Mouse (Mus musculus) G1E (cell line): Measurements from ENCODE around the gene Anapc13. TPM values are rescaled to one million over a fixed set of nuclear protein-coding genes. Genes with fewer than 3 reads are reported as not detected.

Experiments
- ATAC-seq: 2 replicates; pipeline ENCODE4 v1.8.0; 2016; ENCODE audit warnings: mild to moderate bottlenecking; ENCODE audit not compliant: insufficient number of reproducible peaks, poor library complexity, low FRiP score, severe bottlenecking; ENCODE audit errors: extremely low read depth
- DNase-seq: peaks from one replicate; pipeline ENCODE4 v3.0.0; 2012; ENCODE audit warnings: low spot score
- H3K27me3 ChIP-seq: 2 replicates; pipeline ENCODE4 v1.6.1; 2012; ENCODE audit warnings: mild to moderate bottlenecking, low read length, inconsistent platforms; ENCODE audit not compliant: insufficient read depth
- H3K36me3 ChIP-seq: replicated peaks from 2 replicates; pipeline ENCODE3; 2012; ENCODE audit warnings: mild to moderate bottlenecking, inconsistent platforms
- H3K4me1 ChIP-seq: 2 replicates; pipeline ENCODE4 v1.6.1; 2012; ENCODE audit warnings: low read depth, low read length, inconsistent platforms, mixed read lengths; ENCODE audit not compliant: insufficient read depth
- H3K4me3 ChIP-seq: 2 replicates; pipeline ENCODE4 v1.5.1; 2012; ENCODE audit warnings: low read depth, mild to moderate bottlenecking, inconsistent platforms, low read length, moderate library complexity, mixed read lengths
- H3K9me3 ChIP-seq: replicated peaks from 2 replicates; pipeline ENCODE4 v1.6.1; 2012; ENCODE audit warnings: inconsistent platforms
- CTCF ChIP-seq: IDR thresholded peaks from 2 replicates; pipeline ENCODE4 v1.5.1; 2012; ENCODE audit warnings: low read depth, low read length, inconsistent platforms, mixed read lengths
- GATA1 ChIP-seq: IDR thresholded peaks from 2 replicates; pipeline ENCODE4 v1.6.1; 2012; ENCODE audit warnings: borderline replicate concordance, low read length, inconsistent platforms, mixed read lengths
- GATA2 ChIP-seq: IDR thresholded peaks from 2 replicates; pipeline ENCODE4 v1.6.1; 2012; ENCODE audit warnings: low read depth, low read length, inconsistent platforms, borderline replicate concordance
- POLR2AphosphoS5 ChIP-seq: IDR thresholded peaks from 2 replicates; pipeline ENCODE4 v1.6.1; 2012; ENCODE audit warnings: low read depth, low read length, inconsistent platforms; ENCODE audit not compliant: insufficient replicate concordance
- TAL1 ChIP-seq: conservative IDR thresholded peaks from 2 replicates; pipeline ENCODE4 v1.6.1; 2012; ENCODE audit warnings: low read depth, low read length, inconsistent platforms, mixed read lengths
- polyA plus RNA-seq: library from polyadenylated mRNA; stranded (reverse); fragments of >175 nt; gene quantifications from 2 replicates; pipeline ENCODE4 v1.2.3, GENCODE M21; 2012
- total RNA-seq, 2 experiments: library from RNA; stranded (forward) in 1 of 2; stranded (reverse) in 1 of 2; fragments of 200-1000 nt in 1 of 2; fragments of >200 nt in 1 of 2; fragmentation: Nextera tagmentation in 1 of 2; gene quantifications; 2 replicates each; pipeline ENCODE4 v1.2.3; 2014 to 2017

Anapc13 gene
- total and polyA plus RNA-seq, 3 experiments, result 39.3 to 137 (median 55.8) TPM

- ATAC-seq, result no peak
- no peaks in the 10 kb centered on the region for H3K4me1 ChIP-seq
- TF ChIP-seq CTCF (no peak), TAL1 (no peak), GATA2 (no peak), GATA1 (no peak), POLR2AphosphoS5 (no peak)
- H3K4me3 ChIP-seq, result no peak overlapping the region
- H3K27me3 ChIP-seq, result no peaks in the 10 kb centered on the region; the same call in 1 of the 2 replicates
- H3K9me3 ChIP-seq, result no peaks in the 10 kb centered on the region
- DNase-seq, result no peak
- H3K36me3 ChIP-seq, result no peaks in the 10 kb centered on the region
Measured at GRCm38 (mm10) chr9:102647010-102647409, 20.9 kb downstream of the Anapc13 start.

DNA sequence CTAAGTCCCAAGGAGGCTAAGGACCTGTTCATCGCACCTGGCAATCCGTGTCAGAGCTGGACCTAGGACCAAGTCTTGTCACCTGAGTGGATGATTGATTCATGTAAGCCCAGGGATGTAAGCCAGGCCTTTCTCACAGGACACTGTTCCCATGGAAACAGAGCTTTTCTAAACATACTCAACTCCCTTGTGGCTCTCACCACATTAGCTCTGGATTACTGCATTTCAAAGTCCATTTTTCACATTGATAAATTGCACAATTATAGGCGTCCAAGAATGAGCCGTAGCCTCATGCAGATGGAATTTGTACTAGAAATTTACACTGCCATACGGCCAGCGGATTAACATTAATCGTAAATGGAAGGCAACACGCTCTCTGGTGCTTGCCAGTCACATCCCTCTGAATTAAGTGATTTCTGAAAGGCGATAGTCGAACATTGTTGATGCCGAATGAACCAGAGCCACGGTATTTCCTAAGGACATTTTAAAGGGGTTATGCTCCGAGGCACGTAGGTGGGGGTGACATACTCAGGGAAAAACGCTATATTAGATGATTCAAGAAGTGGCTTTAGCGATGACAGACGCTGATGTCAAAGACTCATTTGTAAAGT is 23.9 kb downstream of the Anapc13 start:
- no peak for ATAC-seq
- no peak for DNase-seq
- Histone ChIP-seq H3K9me3 (no peaks in the 10 kb centered on the region), H3K4me1 (no peaks in the 10 kb centered on the region), H3K27me3 (peaks cover 6% of the 10 kb centered on the region; the same call in 1 of the 2 replicates), H3K36me3 (no peaks in the 10 kb centered on the region), H3K4me3 (no peak overlapping the region)
- no peak for TF ChIP-seq TAL1
- no peak for TF ChIP-seq CTCF
- no peak for TF ChIP-seq GATA1
- TF ChIP-seq POLR2AphosphoS5, result no peak
- TF ChIP-seq GATA2, result no peak

- no peak for DNase-seq
- ATAC-seq, result no peak
- Histone ChIP-seq H3K4me3 (no peak overlapping the region), H3K36me3 (no peaks in the 10 kb centered on the region), H3K4me1 (no peaks in the 10 kb centered on the region), H3K9me3 (no peaks in the 10 kb centered on the region), H3K27me3 (peaks cover 6% of the 10 kb centered on the region; the same call in 1 of the 2 replicates)
- TF ChIP-seq GATA1, result no peak
- TF ChIP-seq POLR2AphosphoS5, result no peak
- no peak for TF ChIP-seq GATA2
- TF ChIP-seq CTCF, result no peak
- TF ChIP-seq TAL1, result no peak
Measured at GRCm38 (mm10) chr9:102650637-102651036, 24.5 kb downstream of the Anapc13 start.

DNA sequence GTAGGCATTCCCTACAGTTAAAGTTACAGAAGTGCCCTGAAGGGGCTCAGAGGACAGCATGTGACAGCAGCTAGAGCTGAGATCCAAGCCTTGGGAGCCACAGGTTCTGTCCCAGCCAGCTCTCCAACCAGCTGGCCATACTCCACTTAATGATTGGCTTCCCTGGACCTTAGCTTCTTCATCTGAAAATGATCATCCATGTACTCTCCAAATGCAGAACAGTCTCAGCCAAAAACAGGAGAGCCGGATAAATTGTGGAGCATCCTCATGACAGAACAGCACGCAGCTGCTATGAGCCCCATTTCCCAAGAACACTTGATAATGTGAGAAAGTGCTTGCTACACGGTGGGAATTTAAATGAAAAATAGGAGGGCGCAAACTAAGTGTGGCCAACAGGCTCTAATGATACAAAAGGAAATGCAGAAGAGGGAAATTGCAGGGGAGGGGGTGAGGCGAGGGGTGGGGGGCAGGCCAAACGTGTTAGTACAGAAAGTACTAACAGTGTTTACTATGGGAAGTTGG is 25.2 kb downstream of the Anapc13 start:
- TF ChIP-seq GATA2 (no peak), CTCF (no peak), TAL1 (no peak), GATA1 (no peak), POLR2AphosphoS5 (no peak)
- DNase-seq (no peak), ATAC-seq (no peak)
- Histone ChIP-seq H3K36me3 (no peaks in the 10 kb centered on the region), H3K4me1 (no peaks in the 10 kb centered on the region), H3K9me3 (no peaks in the 10 kb centered on the region), H3K27me3 (peaks cover 6% of the 10 kb centered on the region; the same call in 1 of the 2 replicates), H3K4me3 (no peak overlapping the region)

- no peak overlapping the region for H3K4me3 ChIP-seq
- no peak for TF ChIP-seq GATA2
- TF ChIP-seq TAL1, result no peak
- no peak for TF ChIP-seq CTCF
- TF ChIP-seq POLR2AphosphoS5, result no peak
- no peak for TF ChIP-seq GATA1
- ATAC-seq (no peak), DNase-seq (no peak)
- no peaks in the 10 kb centered on the region for H3K36me3 ChIP-seq
- H3K27me3 ChIP-seq, result peaks cover 6% of the 10 kb centered on the region; the same call in 1 of the 2 replicates
- H3K4me1 ChIP-seq, result no peaks in the 10 kb centered on the region
- H3K9me3 ChIP-seq, result no peaks in the 10 kb centered on the region
Measured at GRCm38 (mm10) chr9:102656355-102657095, 30.4 kb downstream of the Anapc13 start.

GRCm38 (mm10) chr9:102668115-102668514 is 42.0 kb downstream of the Anapc13 start:
- Histone ChIP-seq H3K4me3 (no peak overlapping the region), H3K9me3 (no peaks in the 10 kb centered on the region), H3K4me1 (no peaks in the 10 kb centered on the region), H3K27me3 (peaks cover 6% of the 10 kb centered on the region; the same call in 1 of the 2 replicates), H3K36me3 (no peaks in the 10 kb centered on the region)
- DNase-seq (no peak), ATAC-seq (no peak)
- no peak for TF ChIP-seq TAL1
- no peak for TF ChIP-seq GATA2
- no peak for TF ChIP-seq CTCF
